Mouse (Mus musculus) bone marrow, adult 2 months (tissue): ENCODE data around the gene Rbm47.

Source experiments
- CTCF ChIP-seq: fragments of 200-500 bp; IDR thresholded peaks from 2 replicates; pipeline ENCODE4 v1.5.1; 2011; ENCODE audit warnings: low read length, control low read depth; ENCODE audit not compliant: control insufficient read depth, insufficient read depth
- POLR2A ChIP-seq: fragments of 200-500 bp; IDR thresholded peaks from 2 replicates; pipeline ENCODE4 v1.6.1; 2011; ENCODE audit warnings: low read depth, mild to moderate bottlenecking, control low read depth, low read length, borderline replicate concordance; ENCODE audit not compliant: control insufficient read depth

- TF ChIP-seq POLR2A (no peak), CTCF (no peak)
These were observed 95.5 kb downstream of the Rbm47 start for GRCm38 (mm10) chr5:66077416-66077815.
